Mouse (Mus musculus): Measurements from ENCODE around the gene Man2a1. TPM values are rescaled to one million over a fixed set of nuclear protein-coding genes. Genes with fewer than 3 reads are reported as not detected.

Gene Man2a1
- total and polyA plus RNA-seq, 2 experiments from 2014 or later = 2.2 to 19.9 TPM

GRCm38 (mm10) chr17:64778756-64779155 lies 178.2 kb downstream of the Man2a1 start:
- H3K27me3 ChIP-seq (ENCODE audit: insufficient read depth, low read length) = no peaks in the 10 kb centered on the region
- no peaks in the 10 kb centered on the region for H3K9me3 ChIP-seq (ENCODE audit: low read length)
- H3K27ac ChIP-seq (ENCODE audit: low read depth, low read length) = no peak overlapping the region
- H3K36me3 ChIP-seq (ENCODE audit: insufficient read depth) = no peaks in the 10 kb centered on the region
- DNase-seq (no peak), ATAC-seq (no peak)
- H3K4me2 ChIP-seq (ENCODE audit: low read depth) = no peak overlapping the region
- H3K9ac ChIP-seq = no peak overlapping the region
- no peak for TF ChIP-seq CTCF (IDR thresholded peaks at IDR 0.05; ENCODE audit: low read depth)
- no peaks in the 10 kb centered on the region for H3K4me1 ChIP-seq (ENCODE audit: insufficient read depth)
- H3K4me3 ChIP-seq (ENCODE audit: low read depth, low read length) = no peak overlapping the region
- WGBS = 93% methylated on average over 12 of the region's 12 CpGs

- Histone ChIP-seq H3K9me3 (ENCODE audit: low read length) (no peaks in the 10 kb centered on the region), H3K4me3 (ENCODE audit: low read depth, low read length) (no peak overlapping the region), H3K36me3 (ENCODE audit: insufficient read depth) (no peaks in the 10 kb centered on the region), H3K9ac (no peak overlapping the region), H3K4me2 (ENCODE audit: low read depth) (no peak overlapping the region), H3K4me1 (ENCODE audit: insufficient read depth) (no peaks in the 10 kb centered on the region), H3K27ac (ENCODE audit: low read depth, low read length) (no peak overlapping the region), H3K27me3 (ENCODE audit: insufficient read depth, low read length) (no peaks in the 10 kb centered on the region)
- DNase-seq = no peak
- ATAC-seq = no peak
- WGBS = 83% methylated on average over 18 of the region's 18 CpGs
- TF ChIP-seq CTCF (IDR thresholded peaks at IDR 0.05; ENCODE audit: low read depth) = no peak
Observed at GRCm38 (mm10) chr17:64780753-64781490, 180.4 kb downstream of the Man2a1 start.

DNA sequence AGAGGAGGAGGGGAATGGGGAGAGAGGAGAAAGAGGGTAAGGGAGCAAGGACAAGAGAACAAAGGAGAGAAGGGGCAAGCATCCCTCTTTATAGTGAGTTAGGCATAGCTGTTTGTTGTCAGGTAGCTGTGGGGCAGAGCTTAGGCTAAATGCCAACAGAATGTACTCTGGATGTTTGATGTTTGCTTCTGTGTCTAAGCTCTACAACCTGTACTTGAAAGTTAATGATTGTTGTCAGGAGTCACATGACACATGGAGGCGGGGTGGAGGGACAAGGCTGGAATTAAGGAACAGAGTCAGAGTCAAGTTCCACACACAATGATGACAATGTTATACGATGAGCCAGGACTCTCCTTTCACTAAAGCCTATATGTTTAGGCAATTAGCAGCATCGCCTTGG lies 181.8 kb downstream of the Man2a1 start:
- DNase-seq (no peak), ATAC-seq (no peak)
- H3K4me3 ChIP-seq (ENCODE audit: low read depth, low read length) = no peak overlapping the region
- H3K27me3 ChIP-seq (ENCODE audit: insufficient read depth, low read length) = no peaks in the 10 kb centered on the region
- H3K4me1 ChIP-seq (ENCODE audit: insufficient read depth) = no peaks in the 10 kb centered on the region
- H3K4me2 ChIP-seq (ENCODE audit: low read depth) = no peak overlapping the region
- no peak overlapping the region for H3K27ac ChIP-seq (ENCODE audit: low read depth, low read length)
- WGBS = 84% methylated on average over 3 of the region's 3 CpGs
- no peaks in the 10 kb centered on the region for H3K36me3 ChIP-seq (ENCODE audit: insufficient read depth)
- no peak for TF ChIP-seq CTCF (IDR thresholded peaks at IDR 0.05; ENCODE audit: low read depth)
- no peak overlapping the region for H3K9ac ChIP-seq
- no peaks in the 10 kb centered on the region for H3K9me3 ChIP-seq (ENCODE audit: low read length)

DNA sequence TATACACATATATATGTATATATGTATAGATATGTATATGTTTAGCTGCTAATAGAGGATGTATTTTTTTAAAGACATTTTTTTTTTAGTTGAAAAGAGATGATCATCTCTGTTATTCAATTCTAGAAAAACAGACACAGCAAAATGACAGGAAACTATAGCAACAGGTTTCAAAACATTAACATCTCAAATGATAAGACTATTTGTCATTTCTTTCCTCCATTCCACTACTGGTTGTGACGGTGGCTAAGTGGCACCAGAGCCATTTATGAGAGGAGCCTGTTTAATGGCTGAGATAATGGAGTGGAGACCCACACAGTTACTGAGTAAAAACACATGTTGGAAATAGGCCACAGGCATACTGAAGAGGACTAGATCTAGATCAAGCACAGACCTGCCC lies 185.4 kb downstream of the Man2a1 start:
- no peak for TF ChIP-seq CTCF (IDR thresholded peaks at IDR 0.05; ENCODE audit: low read depth)
- no peak overlapping the region for H3K4me3 ChIP-seq (ENCODE audit: low read depth, low read length)
- no peak overlapping the region for H3K27ac ChIP-seq (ENCODE audit: low read depth, low read length)
- DNase-seq = no peak
- WGBS = 38% methylated on average over 1 of the region's 1 CpGs
- no peak overlapping the region for H3K9ac ChIP-seq
- no peaks in the 10 kb centered on the region for H3K4me1 ChIP-seq (ENCODE audit: insufficient read depth)
- H3K27me3 ChIP-seq (ENCODE audit: insufficient read depth, low read length) = no peaks in the 10 kb centered on the region
- ATAC-seq = no peak
- H3K4me2 ChIP-seq (ENCODE audit: low read depth) = no peak overlapping the region
- no peaks in the 10 kb centered on the region for H3K36me3 ChIP-seq (ENCODE audit: insufficient read depth)
- H3K9me3 ChIP-seq (ENCODE audit: low read length) = no peaks in the 10 kb centered on the region

GRCm38 (mm10) chr17:64788301-64788700 lies 187.8 kb downstream of the Man2a1 start:
- no peak overlapping the region for H3K27ac ChIP-seq (ENCODE audit: low read depth, low read length)
- no peak for ATAC-seq

GRCm38 (mm10) chr17:64789175-64789574 lies 188.6 kb downstream of the Man2a1 start:
- H3K4me2 ChIP-seq (ENCODE audit: low read depth) = no peak overlapping the region
- DNase-seq (no peak), ATAC-seq (no peak)
- TF ChIP-seq CTCF (IDR thresholded peaks at IDR 0.05; ENCODE audit: low read depth) = no peak
- no peaks in the 10 kb centered on the region for H3K36me3 ChIP-seq (ENCODE audit: insufficient read depth)
- 76% methylated on average over 3 of the region's 3 CpGs for WGBS
- H3K9me3 ChIP-seq (ENCODE audit: low read length) = no peaks in the 10 kb centered on the region
- no peaks in the 10 kb centered on the region for H3K4me1 ChIP-seq (ENCODE audit: insufficient read depth)
- no peak overlapping the region for H3K27ac ChIP-seq (ENCODE audit: low read depth, low read length)
- no peaks in the 10 kb centered on the region for H3K27me3 ChIP-seq (ENCODE audit: insufficient read depth, low read length)
- no peak overlapping the region for H3K9ac ChIP-seq
- no peak overlapping the region for H3K4me3 ChIP-seq (ENCODE audit: low read depth, low read length)

More at GRCm38 (mm10) chr17:64788301-64788700, 187.8 kb downstream of the Man2a1 start:
- 80% methylated on average over 13 of the region's 13 CpGs for WGBS
- Histone ChIP-seq H3K4me3 (ENCODE audit: low read depth, low read length) (no peak overlapping the region), H3K9ac (no peak overlapping the region), H3K36me3 (ENCODE audit: insufficient read depth) (no peaks in the 10 kb centered on the region), H3K4me2 (ENCODE audit: low read depth) (no peak overlapping the region), H3K4me1 (ENCODE audit: insufficient read depth) (no peaks in the 10 kb centered on the region), H3K27me3 (ENCODE audit: insufficient read depth, low read length) (no peaks in the 10 kb centered on the region), H3K9me3 (ENCODE audit: low read length) (no peaks in the 10 kb centered on the region)
- no peak for DNase-seq
- no peak for TF ChIP-seq CTCF (IDR thresholded peaks at IDR 0.05; ENCODE audit: low read depth)

DNA sequence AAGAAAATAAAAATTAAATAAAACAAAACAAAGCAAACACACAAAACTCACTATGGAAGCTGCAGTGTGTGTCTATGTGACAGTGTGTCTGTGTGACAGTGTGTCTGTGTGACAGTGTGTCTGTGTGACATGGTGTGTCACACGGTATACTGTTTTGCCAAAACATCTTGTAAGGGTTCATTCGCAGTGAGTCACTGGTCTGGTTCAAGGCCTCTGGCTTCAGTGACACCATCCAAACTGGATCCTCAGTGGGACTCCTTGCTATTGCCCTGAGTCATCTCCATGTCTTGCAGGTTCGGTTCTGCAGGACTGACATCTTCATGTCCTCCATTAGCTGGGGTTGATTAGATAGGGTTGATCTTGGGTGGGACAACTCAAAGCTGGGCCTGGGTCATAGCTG lies 191.5 kb downstream of the Man2a1 start:
- no peak for TF ChIP-seq CTCF (IDR thresholded peaks at IDR 0.05; ENCODE audit: low read depth)
- no peak for ATAC-seq

More for the DNA sequence above, 191.5 kb downstream of the Man2a1 start:
- Histone ChIP-seq H3K4me1 (ENCODE audit: insufficient read depth) (no peaks in the 10 kb centered on the region), H3K27me3 (ENCODE audit: insufficient read depth, low read length) (no peaks in the 10 kb centered on the region), H3K36me3 (ENCODE audit: insufficient read depth) (no peaks in the 10 kb centered on the region), H3K9ac (no peak overlapping the region), H3K4me2 (ENCODE audit: low read depth) (no peak overlapping the region), H3K9me3 (ENCODE audit: low read length) (no peaks in the 10 kb centered on the region), H3K4me3 (ENCODE audit: low read depth, low read length) (no peak overlapping the region), H3K27ac (ENCODE audit: low read depth, low read length) (no peak overlapping the region)
- 97% methylated on average over 3 of the region's 3 CpGs for WGBS
- no peak for DNase-seq

Data from forebrain, postnatal 0 days (tissue).